Mouse (Mus musculus) frontal cortex, adult (tissue): ENCODE results near the gene Serpine1.

Experiments used
- ATAC-seq: cut with Nextera tagmentation; 2 replicates; pipeline ENCODE4 v1.9.2; 2017; ENCODE audit warnings: mild to moderate bottlenecking, moderate library complexity, mixed read lengths; ENCODE audit not compliant: low TSS enrichment

Serpine1 gene

GRCm38 (mm10) chr5:137096037-137096436 lies 24.0 kb upstream of the Serpine1 start:
- ATAC-seq, result peak; percentile 64

- ATAC-seq, result no peak
Measured at GRCm38 (mm10) chr5:137095135-137095534, 23.1 kb upstream of the Serpine1 start.

- ATAC-seq, result no peak
Measured at GRCm38 (mm10) chr5:137093720-137094119, 21.7 kb upstream of the Serpine1 start.

DNA sequence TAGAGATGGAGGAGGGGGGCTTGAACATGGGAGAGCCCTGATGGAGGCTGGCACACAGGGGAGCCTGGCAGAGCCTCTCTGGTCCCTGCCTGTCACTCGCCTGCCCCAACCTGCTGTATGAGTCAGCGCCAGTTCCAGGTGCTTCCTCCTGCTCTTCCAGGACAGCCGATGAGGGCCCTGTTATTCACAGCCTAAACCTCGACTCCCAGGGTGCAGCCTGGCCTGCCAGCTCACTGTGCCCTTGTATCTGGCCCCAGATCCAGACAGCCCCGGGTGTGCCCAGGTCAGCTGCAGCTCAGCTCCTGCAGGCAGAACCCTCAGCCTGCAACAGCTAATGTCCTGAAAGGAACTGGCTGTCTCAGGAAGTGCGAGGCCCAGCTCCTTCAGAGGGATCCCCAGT lies 19.5 kb upstream of the Serpine1 start:
- ATAC-seq, result no peak

DNA sequence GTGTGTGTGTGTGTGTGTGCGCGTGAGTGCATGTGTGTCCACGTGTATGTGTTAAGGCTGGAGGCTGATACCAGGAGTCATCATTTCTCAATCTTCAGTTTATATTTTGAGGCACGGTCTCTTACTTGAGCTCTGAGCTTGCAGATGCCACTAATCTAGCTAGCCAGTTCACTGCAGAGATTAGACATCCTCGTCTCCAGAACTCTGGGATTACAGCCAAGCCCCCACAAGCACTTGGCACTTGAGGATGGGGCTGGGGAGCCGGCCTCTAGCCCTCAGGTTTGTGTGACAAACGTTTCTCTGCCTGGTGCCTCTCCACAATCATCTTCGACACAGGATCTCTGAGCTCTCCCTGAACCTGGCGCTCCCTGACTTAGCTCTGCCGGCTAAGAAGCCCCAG lies 18.8 kb upstream of the Serpine1 start:
- no peak for ATAC-seq

- ATAC-seq, result no peak
Measured at GRCm38 (mm10) chr5:137087410-137087809, 15.3 kb upstream of the Serpine1 start.

GRCm38 (mm10) chr5:137085731-137086130 lies 13.7 kb upstream of the Serpine1 start:
- no peak for ATAC-seq

GRCm38 (mm10) chr5:137085021-137085420 lies 13.0 kb upstream of the Serpine1 start:
- ATAC-seq, result no peak

- no peak for ATAC-seq
Measured at GRCm38 (mm10) chr5:137083051-137083450, 11.0 kb upstream of the Serpine1 start.

- ATAC-seq, result no peak
Measured at GRCm38 (mm10) chr5:137079849-137080248, 7.8 kb upstream of the Serpine1 start.

- no peak for ATAC-seq
Measured at GRCm38 (mm10) chr5:137078616-137079015, 6.5 kb upstream of the Serpine1 start.

DNA sequence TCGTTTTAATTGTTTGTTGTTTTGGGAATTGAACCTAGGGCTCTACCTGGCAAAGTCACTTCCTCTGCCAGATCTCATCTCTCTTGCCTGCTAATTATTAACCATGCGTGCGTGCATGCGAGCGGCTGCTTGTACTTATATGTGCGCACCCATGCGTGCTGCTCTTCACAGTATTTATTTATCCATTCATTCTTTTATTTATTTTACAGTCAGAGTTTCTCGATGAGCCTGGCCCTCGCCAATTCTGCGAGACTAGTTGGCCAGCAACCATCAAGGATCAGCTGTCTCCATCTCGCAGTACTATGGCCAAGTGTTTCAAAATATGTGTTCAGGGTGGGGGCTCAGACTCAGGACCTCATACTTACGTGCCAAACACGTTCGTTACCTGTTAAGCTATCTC lies 6.0 kb upstream of the Serpine1 start:
- no peak for ATAC-seq

DNA sequence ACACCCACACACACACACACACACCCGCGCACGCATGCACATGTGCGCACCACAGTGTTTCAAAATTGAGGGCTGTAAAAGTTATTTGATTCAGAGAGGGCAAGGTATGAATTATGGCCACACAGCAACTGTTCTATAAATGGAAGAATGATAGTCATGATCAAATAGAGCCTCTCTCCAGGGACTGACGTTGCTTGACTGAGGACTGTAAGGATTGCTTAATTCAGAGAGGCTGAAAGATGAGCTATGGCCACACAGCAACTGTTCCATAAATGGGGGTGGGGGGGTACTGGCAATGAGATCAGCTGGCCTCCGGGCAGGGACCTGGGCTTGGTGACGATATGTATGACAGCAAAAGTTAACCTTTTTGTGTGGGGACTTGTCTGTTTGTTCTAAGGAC lies 5.1 kb upstream of the Serpine1 start:
- ATAC-seq, result no peak

DNA sequence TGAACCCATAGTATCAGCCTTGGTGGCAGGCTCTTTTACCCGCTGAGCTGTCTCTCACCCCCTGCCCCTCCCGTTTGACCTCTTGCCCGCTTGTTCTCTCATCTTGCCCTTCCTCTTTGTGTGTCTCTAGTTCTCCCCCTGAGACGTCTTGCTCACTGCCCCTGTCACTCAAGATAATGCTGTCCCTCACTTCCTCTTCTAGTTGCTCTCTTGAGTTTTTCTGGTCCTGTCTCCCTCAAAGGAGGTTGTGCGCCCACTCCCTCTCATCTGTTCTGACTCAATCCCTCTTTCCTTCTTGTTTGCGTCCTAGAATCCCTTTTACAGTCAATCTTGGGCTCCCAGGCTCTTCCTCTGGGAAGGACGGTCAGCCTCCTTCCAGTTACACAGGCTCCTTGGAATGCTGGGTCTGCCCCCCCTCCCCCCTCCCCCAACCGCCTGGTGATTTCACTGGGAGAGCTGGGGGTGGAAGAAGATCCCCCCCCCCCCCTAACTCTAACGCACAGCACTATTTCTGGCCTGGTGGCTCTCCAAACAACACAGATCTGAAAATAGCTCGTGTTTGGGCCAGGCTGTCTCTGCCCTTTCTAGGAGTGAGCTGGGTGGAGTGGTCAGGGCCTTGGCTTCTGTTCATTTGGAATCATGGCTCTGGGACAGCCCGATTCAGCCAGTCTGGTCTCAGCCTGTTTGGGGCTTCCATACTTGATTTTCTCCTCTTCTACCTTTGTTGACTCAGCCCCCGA lies 4.3 kb upstream of the Serpine1 start:
- ATAC-seq, result peak; percentile 48; the same call in 1 of the 2 replicates

GRCm38 (mm10) chr5:137075726-137076125 lies 3.7 kb upstream of the Serpine1 start:
- ATAC-seq, result no peak

- no peak for ATAC-seq
Measured at GRCm38 (mm10) chr5:137074191-137074651, 2.2 kb upstream of the Serpine1 start.

DNA sequence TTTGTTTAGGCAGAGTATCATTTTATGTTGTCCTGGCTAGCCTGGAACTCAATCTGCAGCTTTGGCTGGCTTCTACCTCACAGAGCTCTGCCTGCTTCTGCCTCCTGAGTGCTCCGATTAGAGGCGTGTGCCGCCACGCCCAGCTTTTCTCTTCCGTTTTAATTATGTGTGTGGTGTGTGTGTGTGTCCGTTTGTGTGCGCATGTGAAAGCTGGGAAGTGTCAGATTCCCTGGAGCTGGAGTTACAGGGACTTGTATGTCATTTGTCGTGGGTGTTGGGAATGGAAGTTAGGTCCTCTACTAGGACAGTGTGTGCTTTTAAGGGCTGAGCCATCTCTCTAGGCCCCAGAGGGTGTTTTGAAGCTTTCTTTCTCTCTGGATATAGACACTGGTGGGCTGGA lies 1.1 kb upstream of the Serpine1 start:
- ATAC-seq, result no peak

GRCm38 (mm10) chr5:137070881-137071605 lies 1.0 kb downstream of the Serpine1 start:
- no peak for ATAC-seq

DNA sequence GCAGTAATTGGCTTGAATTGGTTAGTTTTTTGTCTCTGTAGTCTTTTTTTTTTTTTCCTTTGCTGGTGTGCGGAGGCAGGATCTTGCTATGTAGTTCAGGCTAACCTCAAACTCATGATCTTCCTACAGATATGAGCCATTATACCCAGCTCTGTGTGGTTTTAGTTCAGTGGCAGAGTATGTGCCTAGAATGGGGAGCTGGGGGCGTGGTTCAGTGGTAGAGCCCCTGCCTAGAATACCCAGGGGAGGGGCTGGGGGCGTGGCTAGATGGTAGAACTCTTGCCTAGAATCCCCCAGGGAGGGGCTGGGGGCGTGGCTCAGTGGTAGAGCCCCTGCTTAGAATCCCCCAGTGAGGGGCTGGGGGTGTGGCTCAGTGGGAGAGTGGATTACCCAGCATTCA lies 3.4 kb downstream of the Serpine1 start:
- ATAC-seq, result no peak

GRCm38 (mm10) chr5:137065923-137066322 lies 6.1 kb downstream of the Serpine1 start:
- ATAC-seq, result no peak

DNA sequence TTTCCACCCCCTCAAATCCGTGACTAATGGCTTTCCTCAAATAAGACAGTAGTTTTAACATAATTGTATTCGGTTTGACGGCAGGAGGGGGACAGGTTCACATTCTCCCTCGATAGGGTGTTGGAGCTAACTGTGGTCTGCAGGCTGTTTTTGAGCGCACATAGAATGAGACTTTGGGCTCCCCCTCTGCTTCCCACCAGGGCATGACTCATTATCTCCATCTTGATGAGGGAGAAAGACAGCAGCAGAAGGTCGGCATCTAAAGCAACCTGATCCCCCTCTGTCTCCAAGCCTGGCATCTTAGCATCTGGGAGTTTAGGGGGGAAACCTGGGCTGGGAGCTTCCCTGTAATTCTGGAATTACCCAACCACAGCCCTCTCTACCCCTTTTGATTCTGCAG lies 6.6 kb downstream of the Serpine1 start:
- ATAC-seq, result no peak

GRCm38 (mm10) chr5:137062601-137063000 lies 9.5 kb downstream of the Serpine1 start:
- ATAC-seq, result no peak

DNA sequence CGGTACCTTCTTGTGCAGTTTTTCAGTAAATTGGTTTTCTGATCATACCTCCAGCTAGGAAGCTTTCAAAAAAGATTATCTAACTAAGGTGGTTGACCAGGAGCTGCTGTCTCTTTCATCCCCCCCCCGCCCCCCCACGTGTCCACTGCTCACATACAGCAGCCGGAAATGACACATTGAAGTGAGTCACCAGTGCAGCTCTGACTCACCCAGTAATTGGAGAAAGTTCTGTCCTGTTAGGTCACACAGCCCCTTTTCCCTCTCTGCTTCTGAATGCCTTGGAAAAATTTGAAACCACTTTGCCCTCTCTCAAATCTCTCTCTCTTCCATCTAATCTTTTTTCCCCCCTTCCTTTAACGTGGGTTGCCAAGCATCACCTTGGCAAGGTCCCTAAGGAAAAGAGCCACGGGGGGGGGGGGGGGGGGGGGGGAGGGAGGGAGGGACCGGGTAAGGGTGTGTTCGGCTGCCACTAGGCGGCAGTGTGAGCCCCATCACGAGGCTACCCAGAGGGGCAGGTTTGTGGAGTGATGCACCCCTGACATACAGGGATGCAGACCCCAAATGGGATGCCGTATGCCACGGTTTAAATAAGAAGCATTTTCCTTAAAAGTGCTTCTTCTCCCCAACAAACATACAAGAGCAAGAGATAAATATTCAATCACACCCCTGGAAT lies 10.1 kb downstream of the Serpine1 start:
- ATAC-seq, result peak; percentile 86; the same call in 1 of the 2 replicates
